Mouse (Mus musculus): ENCODE measurements around the gene Hsf2bp.

GRCm38 (mm10) chr17:31962281-31962680, 73.9 kb downstream of the Hsf2bp start:
- TF ChIP-seq FLI1 (IDR thresholded peaks at IDR 0.05; ENCODE audit: low read length) (no peak), GATA1 (IDR thresholded peaks at IDR 0.05; ENCODE audit: borderline replicate concordance, low read length) (no peak)

Data from megakaryocyte, embryonic 14.5 days (primary cell).